Mouse (Mus musculus) T-helper 1 cell (primary cell): ENCODE results near the gene Mphosph10.

Experiments used
- in situ Hi-C: fragments of 300-600 bp; cut with MboI, MseI; formaldehyde crosslinking; loops from one replicate; pipeline ENCODE4 v1.15.1; 2025; ENCODE audit warnings: high pct_unique_total_duplicates

Mphosph10 gene

GRCm38 (mm10) chr7:64351087-64351486 lies 41.0 kb downstream of the Mphosph10 start:
- in situ Hi-C loops, result no loop called here

GRCm38 (mm10) chr7:64349147-64349861 lies 42.8 kb downstream of the Mphosph10 start:
- in situ Hi-C loops, result no loop called here

GRCm38 (mm10) chr7:64347813-64348212 lies 44.3 kb downstream of the Mphosph10 start:
- in situ Hi-C loops, result no loop called here

GRCm38 (mm10) chr7:64332686-64333085 lies 59.4 kb downstream of the Mphosph10 start:
- in situ Hi-C loops, result loop anchor here (10.0 kb wide), 1 partner anchor 222 kb away; no protein-coding TSS in a partner anchor

- in situ Hi-C loops, result loop anchor here (10.0 kb wide), 1 partner anchor 223 kb away; no protein-coding TSS in a partner anchor
These were observed 60.8 kb downstream of the Mphosph10 start for GRCm38 (mm10) chr7:64331309-64331708.

- in situ Hi-C loops, result loop anchor here (10.0 kb wide), 1 partner anchor 573 kb away; no protein-coding TSS in a partner anchor
These were observed 64.6 kb downstream of the Mphosph10 start for GRCm38 (mm10) chr7:64327486-64327885.

GRCm38 (mm10) chr7:64326892-64327291 lies 65.2 kb downstream of the Mphosph10 start:
- in situ Hi-C loops, result loop anchor here (10.0 kb wide), 1 partner anchor 572 kb away; no protein-coding TSS in a partner anchor
